Mouse (Mus musculus) E14TG2a.4 (cell line): ENCODE data around the gene Pcnx3.

Experiments
- H3K27me3 ChIP-seq: 2 replicates; pipeline ENCODE4 v1.6.1; 2014; ENCODE audit warnings: low read length, control low read depth; ENCODE audit not compliant: insufficient read depth
- H3K36me3 ChIP-seq: 2 replicates; pipeline ENCODE4 v1.6.1; 2014; ENCODE audit warnings: low read length, control low read depth; ENCODE audit not compliant: insufficient read depth
- H3K4me1 ChIP-seq: replicated peaks from 2 replicates; pipeline ENCODE4 v1.6.1; 2014; ENCODE audit warnings: low read depth, low read length, control low read depth
- H3K4me3 ChIP-seq: replicated peaks from 2 replicates; pipeline ENCODE4 v1.5.1; 2014; ENCODE audit warnings: mild to moderate bottlenecking, low read length
- H3K9me3 ChIP-seq: 2 replicates; pipeline ENCODE4 v1.6.1; 2014; ENCODE audit warnings: low read length, control low read depth
- CTCF ChIP-seq: conservative IDR thresholded peaks from 2 replicates; pipeline ENCODE4 v1.5.1; 2014; ENCODE audit warnings: low read length
- NANOG ChIP-seq: IDR thresholded peaks from 2 replicates; pipeline ENCODE4 v1.6.1; 2014; ENCODE audit warnings: borderline replicate concordance, low read length, mixed read lengths
- POU5F1 ChIP-seq: IDR thresholded peaks from 2 replicates; pipeline ENCODE4 v1.6.1; 2014; ENCODE audit warnings: low read length, borderline replicate concordance

The Pcnx3 gene

GRCm38 (mm10) chr19:5660942-5661751 lies 27.6 kb downstream of the Pcnx3 start:
- no peak for TF ChIP-seq POU5F1
- TF ChIP-seq NANOG = no peak
- TF ChIP-seq CTCF = no peak
- Histone ChIP-seq H3K4me1 (peaks cover 66% of the 10 kb centered on the region), H3K27me3 (peaks cover 35% of the 10 kb centered on the region), H3K36me3 (peaks cover 33% of the 10 kb centered on the region), H3K4me3 (peak overlapping the region; percentile 73), H3K9me3 (no peaks in the 10 kb centered on the region)

- Histone ChIP-seq H3K9me3 (no peaks in the 10 kb centered on the region), H3K4me1 (peaks cover 61% of the 10 kb centered on the region), H3K4me3 (peak overlapping the region; percentile 83), H3K36me3 (peaks cover 31% of the 10 kb centered on the region), H3K27me3 (peaks cover 42% of the 10 kb centered on the region)
- TF ChIP-seq NANOG (no peak), POU5F1 (no peak), CTCF (no peak)
These were observed 33.9 kb downstream of the Pcnx3 start for GRCm38 (mm10) chr19:5654720-5655298.

- Histone ChIP-seq H3K4me3 (peak overlapping the region; percentile 83), H3K4me1 (peaks cover 61% of the 10 kb centered on the region), H3K9me3 (no peaks in the 10 kb centered on the region), H3K36me3 (peaks cover 31% of the 10 kb centered on the region), H3K27me3 (peaks cover 36% of the 10 kb centered on the region)
- TF ChIP-seq POU5F1 (no peak), CTCF (no peak), NANOG (no peak)
These were observed 34.6 kb downstream of the Pcnx3 start for GRCm38 (mm10) chr19:5653969-5654719.

GRCm38 (mm10) chr19:5652570-5652969 lies 36.1 kb downstream of the Pcnx3 start:
- Histone ChIP-seq H3K27me3 (peaks cover 34% of the 10 kb centered on the region), H3K4me1 (peaks cover 73% of the 10 kb centered on the region), H3K36me3 (peaks cover 30% of the 10 kb centered on the region), H3K4me3 (no peak overlapping the region), H3K9me3 (no peaks in the 10 kb centered on the region)
- no peak for TF ChIP-seq CTCF
- no peak for TF ChIP-seq NANOG
- no peak for TF ChIP-seq POU5F1

GRCm38 (mm10) chr19:5651502-5652274 lies 37.0 kb downstream of the Pcnx3 start:
- Histone ChIP-seq H3K9me3 (no peaks in the 10 kb centered on the region), H3K36me3 (peaks cover 34% of the 10 kb centered on the region), H3K4me3 (peak overlapping the region; percentile 24; the same call in 1 of the 2 replicates), H3K4me1 (peaks cover 82% of the 10 kb centered on the region), H3K27me3 (peaks cover 31% of the 10 kb centered on the region)
- TF ChIP-seq NANOG = no peak
- no peak for TF ChIP-seq CTCF
- TF ChIP-seq POU5F1 = no peak

- Histone ChIP-seq H3K36me3 (peaks cover 50% of the 10 kb centered on the region), H3K4me1 (peaks cover 65% of the 10 kb centered on the region), H3K27me3 (peaks cover 7% of the 10 kb centered on the region), H3K9me3 (no peaks in the 10 kb centered on the region), H3K4me3 (peak overlapping the region; percentile 66)
- no peak for TF ChIP-seq CTCF
These were observed 39.4 kb downstream of the Pcnx3 start for GRCm38 (mm10) chr19:5649298-5649741.

GRCm38 (mm10) chr19:5648401-5649297 lies 40.1 kb downstream of the Pcnx3 start:
- Histone ChIP-seq H3K4me3 (peak overlapping the region; percentile 66), H3K27me3 (0 out of 2 replicates have a peak, but pooled peaks cover 3% of the 10 kb centered on the region), H3K9me3 (no peaks in the 10 kb centered on the region), H3K36me3 (peaks cover 57% of the 10 kb centered on the region), H3K4me1 (peaks cover 61% of the 10 kb centered on the region)
- TF ChIP-seq POU5F1 = no peak
- no peak for TF ChIP-seq NANOG
- TF ChIP-seq CTCF = no peak

- TF ChIP-seq NANOG = no peak
- no peak for TF ChIP-seq CTCF
- no peak for TF ChIP-seq POU5F1
- Histone ChIP-seq H3K4me1 (peaks cover 58% of the 10 kb centered on the region), H3K27me3 (no peaks in the 10 kb centered on the region), H3K36me3 (peaks cover 64% of the 10 kb centered on the region), H3K4me3 (0 out of 2 replicates have a peak overlapping the region, but pooled peaks have one; percentile 8), H3K9me3 (no peaks in the 10 kb centered on the region)
These were observed 40.9 kb downstream of the Pcnx3 start for GRCm38 (mm10) chr19:5647791-5648190.
